Mouse (Mus musculus): ENCODE measurements around the gene Slc22a6. TPM values are rescaled to one million over a fixed set of nuclear protein-coding genes. Genes with fewer than 3 reads are reported as not detected.

Gene Slc22a6
- total RNA-seq, 2 experiments from 2014 or later: not detected

Other genes with a start within 250 kb of the Slc22a6 start
- not detected for gene Slc22a30, start 212.9 kb upstream of the Slc22a6 start, total RNA-seq (2021)
- not detected for gene Slc22a8, start 26.8 kb upstream of the Slc22a6 start, total RNA-seq (2021)
- not detected for gene Chrm1, start 45.8 kb downstream of the Slc22a6 start, total RNA-seq (2021)
- 10 to 100 TPM; 62.4 to 66.3 TPM for gene Slc3a2, start 105.3 kb downstream of the Slc22a6 start, total RNA-seq (2021)
- gene Wdr74, start 117.8 kb downstream of the Slc22a6 start, total RNA-seq (2021): 10 to 100 TPM; 30.3 to 31.1 TPM
- not detected for gene 1700092M07Rik, start 122.7 kb downstream of the Slc22a6 start, total RNA-seq (2021)
- 10 to 100 TPM; 43.4 to 48.5 TPM for gene Stx5a, start 123.4 kb downstream of the Slc22a6 start, total RNA-seq (2021)
- gene Nxf1, start 139.0 kb downstream of the Slc22a6 start, total RNA-seq (2021): 10 to 100 TPM; 82.1 to 86.1 TPM
- 100 to 1,000 TPM; 121 to 133 TPM for gene Tmem223, start 153.0 kb downstream of the Slc22a6 start, total RNA-seq (2021)
- 10 to 100 TPM; 16.6 to 17.1 TPM for gene Tmem179b, start 156.4 kb downstream of the Slc22a6 start, total RNA-seq (2021)
- 10 to 100 TPM; 12.1 to 12.5 TPM for gene Taf6l, start 168.4 kb downstream of the Slc22a6 start, total RNA-seq (2021)
- gene Polr2g, start 180.5 kb downstream of the Slc22a6 start, total RNA-seq (2021): 10 to 100 TPM; 71.2 to 80.6 TPM
- 1 to 10 TPM; 2.4 to 2.5 TPM for gene Zbtb3, start 184.5 kb downstream of the Slc22a6 start, total RNA-seq (2021)
- gene Ttc9c, start 201.3 kb downstream of the Slc22a6 start, total RNA-seq (2021): 10 to 100 TPM; 20.9 to 22.8 TPM
- gene Hnrnpul2, start 202.0 kb downstream of the Slc22a6 start, total RNA-seq (2021): 10 to 100 TPM; 53.5 to 56.0 TPM
- gene AC129217.1, start 211.7 kb downstream of the Slc22a6 start, total RNA-seq (2021): not detected
- gene Bscl2, start 219.4 kb downstream of the Slc22a6 start, total RNA-seq (2021): 10 to 100 TPM; 26.2 to 27.5 TPM
- gene Gng3, start 221.2 kb downstream of the Slc22a6 start, total RNA-seq (2021): under 1 TPM in 1 of 2 experiments, not detected in 1; 0.16 TPM
- gene Lrrn4cl, start 232.7 kb downstream of the Slc22a6 start, total RNA-seq (2021): 1 to 10 TPM; 2.4 to 2.5 TPM